Mouse (Mus musculus) olfactory bulb, adult 2 months (tissue): ENCODE results near the gene Olfr432.

Experiments
- CTCF ChIP-seq: fragments of 200-500 bp; IDR thresholded peaks from 2 replicates; pipeline ENCODE4 v1.5.1; 2012; ENCODE audit warnings: low read depth, mild to moderate bottlenecking, low read length, moderate library complexity; ENCODE audit not compliant: insufficient read depth
- POLR2A ChIP-seq: fragments of 200-500 bp; IDR thresholded peaks from 2 replicates; pipeline ENCODE4 v1.6.1; 2012; ENCODE audit warnings: mild to moderate bottlenecking, low read depth, low read length, moderate library complexity; ENCODE audit not compliant: insufficient read depth

DNA sequence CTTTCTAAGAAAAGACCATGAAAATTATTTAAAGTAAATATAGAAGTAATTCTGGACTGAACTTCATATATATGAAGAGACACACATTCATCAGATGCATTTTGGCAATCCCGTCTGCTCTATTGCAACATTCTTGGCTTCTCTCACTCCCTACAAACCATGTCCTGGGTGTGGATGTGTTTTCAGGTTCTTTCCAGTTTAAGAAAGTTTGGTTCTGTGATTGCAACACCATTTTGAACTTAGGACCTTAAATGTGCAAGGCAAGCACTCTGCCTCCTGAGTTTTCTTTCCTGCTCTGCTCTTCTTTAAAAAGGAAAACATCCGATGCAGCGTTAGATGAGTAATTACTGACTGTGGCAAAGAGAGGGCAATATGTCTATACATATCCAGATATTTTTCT lies 10.5 kb upstream of the Olfr432 start:
- TF ChIP-seq CTCF (no peak), POLR2A (no peak)
